Mouse (Mus musculus) neural tube, embryonic 11.5 days (tissue): Measurements from ENCODE around the gene Phldb2. TPM values are rescaled to one million over a fixed set of nuclear protein-coding genes. Genes with fewer than 3 reads are reported as not detected.

Experiments used
- ATAC-seq: fragments of 200-750 bp; cut with Nextera tagmentation; 2 replicates; pipeline ENCODE4 v1.8.0; 2017; ENCODE audit warnings: moderate number of reproducible peaks, mild to moderate bottlenecking, moderate TSS enrichment, moderate library complexity; ENCODE audit not compliant: insufficient read depth, low FRiP score, low TSS enrichment
- DNase-seq: peaks from one replicate; pipeline ENCODE4 v3.0.0-alpha.2; 2015; ENCODE audit warnings: low spot score
- H3K27ac ChIP-seq: fragments of 300-500 bp; sonication (generic); 2 replicates; pipeline ENCODE4 v1.5.1; 2014; ENCODE audit warnings: low read depth, mild to moderate bottlenecking, low read length
- H3K27me3 ChIP-seq: fragments of 300-500 bp; sonication (generic); 2 replicates; pipeline ENCODE4 v1.6.1; 2014; ENCODE audit warnings: mild to moderate bottlenecking, low read length, mixed read lengths; ENCODE audit not compliant: control insufficient read depth, insufficient read depth
- H3K36me3 ChIP-seq: fragments of 300-500 bp; sonication (generic); 2 replicates; pipeline ENCODE4 v1.6.1; 2014; ENCODE audit warnings: mild to moderate bottlenecking, low read length, moderate library complexity, mixed read lengths; ENCODE audit not compliant: control insufficient read depth, insufficient read depth
- H3K4me1 ChIP-seq: fragments of 300-500 bp; sonication (generic); 2 replicates; pipeline ENCODE4 v1.6.1; 2014; ENCODE audit warnings: low read length, mixed read lengths; ENCODE audit not compliant: control insufficient read depth, insufficient read depth
- H3K4me2 ChIP-seq: fragments of 300-500 bp; sonication (generic); 2 replicates; pipeline ENCODE4 v1.6.1; 2014; ENCODE audit warnings: low read depth, mild to moderate bottlenecking, moderate library complexity
- H3K4me3 ChIP-seq: fragments of 300-500 bp; sonication (generic); 2 replicates; pipeline ENCODE4 v1.5.1; 2014; ENCODE audit warnings: low read depth, low read length
- H3K9ac ChIP-seq: fragments of 300-500 bp; sonication (generic); 2 replicates; pipeline ENCODE4 v1.6.1; 2014; ENCODE audit warnings: mild to moderate bottlenecking, low read length
- H3K9me3 ChIP-seq: fragments of 300-500 bp; sonication (generic); 2 replicates; pipeline ENCODE4 v1.6.1; 2016; ENCODE audit warnings: low read length; ENCODE audit not compliant: control insufficient read depth
- WGBS: fragments of 180-500 bp; shearing (Covaris S2); extraction: QIAGEN DNeasy Blood & Tissue Kit; methylation state at CpG from one replicate; pipeline ENCODE4 v1.1.7; 2014; 5-methylcytosine and 5-hydroxymethylcytosine counted together
- polyA plus RNA-seq: library from polyadenylated mRNA; unstranded; fragments of >200 nt; fragmentation: Nextera tagmentation; extraction: Ambion mirVana; gene quantifications from 2 replicates; pipeline ENCODE4 v1.2.1, GENCODE M21; 2014

The Phldb2 gene
- polyA plus RNA-seq, 1 experiment from 2014 or later: 31.4 TPM

DNA sequence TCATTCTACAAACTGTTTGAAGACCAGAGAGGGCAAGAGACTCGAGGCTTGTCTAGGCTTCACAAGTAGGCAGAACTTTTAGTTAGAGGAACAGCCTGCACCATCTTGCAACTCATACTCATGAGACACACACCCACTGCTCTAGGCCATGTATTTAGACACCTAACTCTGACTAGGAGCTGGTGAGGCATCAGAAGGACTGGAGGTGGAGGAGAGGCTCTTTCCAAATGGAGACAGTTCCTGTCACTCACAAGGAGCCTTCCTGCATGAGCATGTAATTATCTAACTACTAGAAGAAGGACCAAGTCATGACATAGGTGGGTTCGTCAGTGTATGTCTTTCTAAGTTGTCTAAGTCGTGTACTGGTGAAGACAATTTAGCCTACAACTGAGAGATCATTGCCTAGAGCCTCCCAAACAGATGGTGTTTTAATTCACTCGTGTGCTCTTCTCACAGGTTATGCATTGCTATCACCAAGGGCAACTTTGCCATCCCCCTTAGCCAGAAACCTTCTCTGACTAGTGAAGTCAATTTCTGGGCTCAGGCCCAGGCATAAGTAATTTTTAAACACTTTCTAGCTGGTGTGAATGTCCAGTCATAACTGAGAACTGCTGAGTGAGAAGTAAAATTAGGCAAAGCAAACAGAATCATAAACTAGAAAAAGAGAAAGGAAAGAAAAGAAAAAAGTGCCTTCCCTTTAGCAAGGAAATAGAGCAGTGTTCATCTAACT, 62.8 kb downstream of the Phldb2 start:
- no peak overlapping the region for H3K9ac ChIP-seq
- WGBS: 73% methylated on average over 4 of the region's 4 CpGs
- H3K4me1 ChIP-seq: no peaks in the 10 kb centered on the region
- no peaks in the 10 kb centered on the region for H3K36me3 ChIP-seq
- no peak overlapping the region for H3K4me3 ChIP-seq
- H3K27ac ChIP-seq: no peak overlapping the region
- ATAC-seq (no peak), DNase-seq (no peak)
- no peak overlapping the region for H3K4me2 ChIP-seq
- no peaks in the 10 kb centered on the region for H3K27me3 ChIP-seq
- H3K9me3 ChIP-seq: no peaks in the 10 kb centered on the region

GRCm38 (mm10) chr16:45889636-45890035, 63.8 kb downstream of the Phldb2 start:
- H3K4me1 ChIP-seq: no peaks in the 10 kb centered on the region
- no peak for DNase-seq
- no peaks in the 10 kb centered on the region for H3K9me3 ChIP-seq
- WGBS: 55% methylated on average over 4 of the region's 4 CpGs
- no peak overlapping the region for H3K4me2 ChIP-seq
- H3K4me3 ChIP-seq: no peak overlapping the region
- H3K9ac ChIP-seq: no peak overlapping the region
- no peaks in the 10 kb centered on the region for H3K36me3 ChIP-seq
- ATAC-seq: no peak
- H3K27me3 ChIP-seq: no peaks in the 10 kb centered on the region
- no peak overlapping the region for H3K27ac ChIP-seq

DNA sequence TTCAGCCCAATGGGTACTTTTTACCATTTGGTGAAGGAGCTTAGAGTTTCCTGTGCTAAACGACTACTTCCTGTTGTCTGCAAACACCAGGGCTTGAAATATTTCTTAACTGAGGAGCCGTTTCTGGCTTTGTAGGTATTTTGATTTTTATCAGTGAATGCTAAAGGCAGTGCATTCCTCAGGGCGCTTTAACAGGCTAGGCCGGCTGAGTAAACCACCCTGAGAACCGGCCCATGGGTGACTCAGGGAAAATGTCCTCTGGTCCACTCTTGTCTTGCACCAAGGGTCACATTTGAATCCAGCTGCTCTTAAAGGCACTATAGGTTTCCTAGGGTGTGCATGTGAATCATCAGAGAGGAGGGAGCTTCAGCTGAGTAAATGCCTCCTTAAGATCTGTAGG, 66.8 kb downstream of the Phldb2 start:
- DNase-seq (no peak), ATAC-seq (no peak)
- H3K36me3 ChIP-seq: no peaks in the 10 kb centered on the region
- H3K4me2 ChIP-seq: no peak overlapping the region
- no peaks in the 10 kb centered on the region for H3K4me1 ChIP-seq
- no peak overlapping the region for H3K27ac ChIP-seq
- H3K9me3 ChIP-seq: no peaks in the 10 kb centered on the region
- 83% methylated on average over 5 of the region's 5 CpGs for WGBS
- no peak overlapping the region for H3K4me3 ChIP-seq
- no peak overlapping the region for H3K9ac ChIP-seq
- no peaks in the 10 kb centered on the region for H3K27me3 ChIP-seq

GRCm38 (mm10) chr16:45884194-45884593, 69.2 kb downstream of the Phldb2 start:
- no peaks in the 10 kb centered on the region for H3K4me1 ChIP-seq
- DNase-seq: no peak
- H3K9me3 ChIP-seq: no peaks in the 10 kb centered on the region
- no peak overlapping the region for H3K4me2 ChIP-seq
- no peak for ATAC-seq
- 84% methylated on average over 2 of the region's 2 CpGs for WGBS
- H3K4me3 ChIP-seq: no peak overlapping the region
- no peak overlapping the region for H3K27ac ChIP-seq
- no peaks in the 10 kb centered on the region for H3K36me3 ChIP-seq
- H3K9ac ChIP-seq: no peak overlapping the region
- H3K27me3 ChIP-seq: no peaks in the 10 kb centered on the region

DNA sequence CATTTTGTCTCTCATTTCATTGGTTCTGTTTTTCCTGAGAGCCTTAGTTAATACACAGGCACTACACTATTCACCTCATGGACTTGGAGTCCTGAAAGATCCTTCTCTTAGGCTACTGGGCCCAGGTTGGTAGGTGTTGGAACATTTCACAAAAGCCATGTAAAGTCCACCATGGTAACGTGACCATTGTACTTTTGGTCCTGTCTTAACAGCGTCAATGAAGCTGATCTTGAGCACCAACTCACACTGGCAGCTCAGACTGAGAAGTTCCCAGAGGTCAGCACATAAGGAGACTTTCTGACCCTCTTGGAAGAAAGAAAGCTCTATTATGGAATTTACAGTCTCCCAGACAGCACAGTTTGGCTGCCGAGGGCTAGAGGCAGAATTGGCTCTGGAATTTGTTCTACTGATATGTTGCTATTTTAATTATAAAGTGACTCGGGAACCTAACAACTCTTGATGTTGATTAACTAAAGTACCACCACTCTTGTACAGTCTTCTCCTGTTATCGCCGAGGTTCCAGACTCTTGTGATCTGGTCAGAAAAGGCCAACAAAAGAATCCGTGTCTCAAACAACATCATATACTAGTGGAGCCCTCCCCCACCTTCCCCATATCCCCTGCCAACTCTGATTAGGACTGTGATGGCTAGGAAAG, 72.1 kb downstream of the Phldb2 start:
- Histone ChIP-seq H3K9ac (no peak overlapping the region), H3K9me3 (no peaks in the 10 kb centered on the region), H3K27ac (no peak overlapping the region), H3K4me2 (no peak overlapping the region), H3K4me3 (no peak overlapping the region), H3K4me1 (no peaks in the 10 kb centered on the region), H3K27me3 (no peaks in the 10 kb centered on the region), H3K36me3 (no peaks in the 10 kb centered on the region)
- no peak for DNase-seq
- WGBS: 82% methylated on average over 7 of the region's 7 CpGs
- no peak for ATAC-seq

- Histone ChIP-seq H3K36me3 (no peaks in the 10 kb centered on the region), H3K4me1 (no peaks in the 10 kb centered on the region), H3K27me3 (no peaks in the 10 kb centered on the region), H3K9me3 (no peaks in the 10 kb centered on the region), H3K4me2 (no peak overlapping the region), H3K9ac (no peak overlapping the region), H3K27ac (no peak overlapping the region), H3K4me3 (no peak overlapping the region)
- ATAC-seq: no peak
- WGBS: 82% methylated on average over 6 of the region's 6 CpGs
- DNase-seq: no peak
Measured at GRCm38 (mm10) chr16:45880101-45880751, 73.2 kb downstream of the Phldb2 start.

- no peaks in the 10 kb centered on the region for H3K9me3 ChIP-seq
- no peak overlapping the region for H3K4me2 ChIP-seq
- DNase-seq (no peak), ATAC-seq (no peak)
- H3K9ac ChIP-seq: no peak overlapping the region
- whole genome bisulfite sequencing: 79% methylated on average over 1 of the region's 1 CpGs
- H3K4me1 ChIP-seq: no peaks in the 10 kb centered on the region
- no peak overlapping the region for H3K4me3 ChIP-seq
- no peaks in the 10 kb centered on the region for H3K36me3 ChIP-seq
- H3K27me3 ChIP-seq: no peaks in the 10 kb centered on the region
- no peak overlapping the region for H3K27ac ChIP-seq
Measured at GRCm38 (mm10) chr16:45877739-45878138, 75.7 kb downstream of the Phldb2 start.

DNA sequence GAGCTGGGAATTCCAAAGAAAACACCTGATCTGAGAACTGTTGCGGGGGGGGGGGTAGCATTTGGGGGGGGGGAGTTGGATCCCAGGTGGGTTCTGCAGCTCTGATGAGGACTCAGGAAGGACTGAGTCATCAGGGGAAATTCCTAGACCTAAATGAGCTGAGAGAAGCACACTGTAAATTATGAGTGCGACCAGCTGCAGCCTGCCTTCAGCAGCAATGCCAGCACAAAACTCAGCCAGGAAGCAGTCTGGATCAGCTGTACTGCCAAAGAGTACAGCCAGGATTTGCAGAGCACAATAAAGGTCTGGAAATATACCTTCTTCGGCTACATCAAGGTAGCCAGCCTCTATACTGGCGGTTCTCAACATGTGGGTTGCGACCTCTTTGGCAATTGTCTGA, 76.2 kb downstream of the Phldb2 start:
- no peak for DNase-seq
- Histone ChIP-seq H3K36me3 (no peaks in the 10 kb centered on the region), H3K9ac (no peak overlapping the region), H3K4me1 (no peaks in the 10 kb centered on the region), H3K27me3 (no peaks in the 10 kb centered on the region), H3K4me3 (no peak overlapping the region), H3K4me2 (no peak overlapping the region), H3K9me3 (no peaks in the 10 kb centered on the region), H3K27ac (no peak overlapping the region)
- ATAC-seq: no peak
- WGBS: 83% methylated on average over 5 of the region's 5 CpGs

GRCm38 (mm10) chr16:45873397-45873796, 80.0 kb downstream of the Phldb2 start:
- Histone ChIP-seq H3K9me3 (no peaks in the 10 kb centered on the region), H3K9ac (no peak overlapping the region), H3K4me2 (no peak overlapping the region), H3K4me1 (no peaks in the 10 kb centered on the region), H3K27me3 (no peaks in the 10 kb centered on the region), H3K36me3 (no peaks in the 10 kb centered on the region), H3K4me3 (no peak overlapping the region), H3K27ac (no peak overlapping the region)
- DNase-seq (no peak), ATAC-seq (no peak)
- WGBS: 85% methylated on average over 4 of the region's 4 CpGs
